Mouse (Mus musculus) heart, embryonic 16.5 days (tissue): ENCODE results near the gene Ube3c. TPM values are rescaled to one million over a fixed set of nuclear protein-coding genes. Genes with fewer than 3 reads are reported as not detected.
"Not testable (repeated sequence)": the region's sequence is repeated elsewhere in the genome, so short reads cannot be mapped to it uniquely, and the experiment has no call there.

Experiments used
- ATAC-seq: fragments of 200-750 bp; cut with Nextera tagmentation; replicated peaks from 2 replicates; pipeline ENCODE4 v1.8.0; 2017; ENCODE audit warnings: moderate number of reproducible peaks; ENCODE audit not compliant: insufficient read depth, low FRiP score; ENCODE audit errors: extremely low read depth
- H3K27ac ChIP-seq: fragments of 300-500 bp; sonication (generic); 2 replicates; pipeline ENCODE4 v1.5.1; 2014; ENCODE audit warnings: mild to moderate bottlenecking, low read length, control low read depth, moderate library complexity
- H3K27me3 ChIP-seq: fragments of 300-500 bp; sonication (generic); 2 replicates; pipeline ENCODE4 v1.6.1; 2014; ENCODE audit warnings: low read length, mixed read lengths; ENCODE audit not compliant: control insufficient read depth, insufficient read depth
- H3K36me3 ChIP-seq: fragments of 300-500 bp; sonication (generic); 2 replicates; pipeline ENCODE4 v1.6.1; 2014; ENCODE audit not compliant: control insufficient read depth, insufficient read depth
- H3K4me1 ChIP-seq: fragments of 300-500 bp; sonication (generic); 2 replicates; pipeline ENCODE4 v1.6.1; 2014; ENCODE audit warnings: low read length, mixed read lengths; ENCODE audit not compliant: control insufficient read depth, insufficient read depth
- H3K4me2 ChIP-seq: fragments of 300-500 bp; sonication (generic); 2 replicates; pipeline ENCODE4 v1.6.1; 2014; ENCODE audit warnings: low read depth, mild to moderate bottlenecking, control low read depth, low read length
- H3K4me3 ChIP-seq: fragments of 300-500 bp; sonication (generic); 2 replicates; pipeline ENCODE4 v1.5.1; 2014; ENCODE audit warnings: mild to moderate bottlenecking, control low read depth, low read length
- H3K9ac ChIP-seq: fragments of 300-500 bp; sonication (generic); 2 replicates; pipeline ENCODE4 v1.6.1; 2014; ENCODE audit warnings: low read length, control low read depth
- H3K9me3 ChIP-seq: fragments of 300-500 bp; sonication (generic); replicated peaks from 2 replicates; pipeline ENCODE4 v1.6.1; 2016; ENCODE audit warnings: low read length; ENCODE audit not compliant: control insufficient read depth
- WGBS: fragments of 180-500 bp; shearing (Covaris S2); extraction: QIAGEN DNeasy Blood & Tissue Kit; methylation state at CpG from one replicate; pipeline ENCODE4 v1.1.7; 2014; 5-methylcytosine and 5-hydroxymethylcytosine counted together
- polyA plus RNA-seq: library from polyadenylated mRNA; unstranded; fragments of >200 nt; fragmentation: Nextera tagmentation; extraction: Ambion mirVana; gene quantifications from 2 replicates; pipeline ENCODE4 v1.2.1, GENCODE M21; 2015

Ube3c gene
- polyA plus RNA-seq, 1 experiment from 2014 or later, result 9.8 TPM

DNA sequence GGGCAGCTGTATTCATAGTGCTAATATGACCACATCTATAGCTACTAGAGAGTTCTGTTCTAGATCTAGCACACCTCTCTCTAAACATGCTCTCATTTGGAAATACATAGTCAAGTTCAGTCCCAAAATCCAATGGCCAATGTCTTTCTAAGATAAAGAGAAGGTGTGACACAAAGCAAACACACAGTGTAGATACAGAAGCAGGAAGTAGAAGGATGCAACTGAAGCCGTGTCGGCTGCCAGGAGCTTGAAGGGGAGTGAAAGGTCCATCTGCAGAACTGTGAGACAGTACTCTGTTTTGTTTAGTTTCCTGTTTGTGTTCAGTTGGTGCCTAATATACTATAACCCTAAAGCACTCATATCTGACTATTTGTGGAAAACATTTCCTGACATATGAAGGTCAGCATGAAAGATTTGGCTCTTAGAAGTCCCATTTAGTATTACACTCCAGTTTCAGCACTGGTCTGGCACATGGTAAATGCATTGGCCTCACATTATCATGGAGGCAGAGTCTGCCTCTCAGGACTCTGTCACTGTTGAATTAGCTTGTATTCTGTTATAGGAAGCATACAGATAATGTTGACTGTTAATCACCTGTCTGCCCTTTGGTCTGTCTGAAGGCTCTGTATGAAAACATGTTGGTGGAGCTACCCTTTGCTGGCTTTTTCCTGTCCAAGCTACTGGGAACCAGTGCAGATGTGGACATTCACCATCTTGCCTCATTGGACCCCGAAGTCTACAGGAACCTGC lies 88.7 kb downstream of the Ube3c start:
- no peak overlapping the region for H3K4me3 ChIP-seq
- H3K27ac ChIP-seq, result no peak overlapping the region
- no peaks in the 10 kb centered on the region for H3K9me3 ChIP-seq
- peaks cover 17% of the 10 kb centered on the region for H3K36me3 ChIP-seq
- WGBS, result 73% methylated on average over 3 of the region's 3 CpGs
- ATAC-seq, result no peak
- H3K4me1 ChIP-seq, result no peaks in the 10 kb centered on the region
- no peak overlapping the region for H3K9ac ChIP-seq
- no peaks in the 10 kb centered on the region for H3K27me3 ChIP-seq
- H3K4me2 ChIP-seq, result no peak overlapping the region

DNA sequence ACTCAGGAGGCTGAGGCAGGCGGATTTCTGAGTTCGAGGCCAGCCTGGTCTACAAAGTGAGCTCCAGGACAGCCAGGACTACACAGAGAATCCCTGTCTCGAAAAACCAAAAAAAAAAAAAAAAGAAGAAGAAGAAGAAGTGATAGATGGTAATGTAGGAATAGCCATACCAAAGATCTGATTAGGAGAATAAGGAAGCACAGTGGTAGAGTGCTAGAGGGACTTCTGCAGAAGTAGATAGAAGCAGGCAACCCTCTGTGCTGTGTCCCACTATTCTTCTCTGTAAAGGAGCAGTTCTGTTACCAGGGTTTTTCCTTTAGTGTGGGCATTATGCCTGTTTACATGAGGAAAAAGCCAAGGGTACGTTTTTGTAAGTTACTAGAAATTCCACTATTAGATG lies 92.2 kb downstream of the Ube3c start:
- not testable (repeated sequence) for H3K27me3 ChIP-seq, H3K4me1 ChIP-seq, H3K4me3 ChIP-seq, H3K9ac ChIP-seq, ATAC-seq, H3K4me2 ChIP-seq, H3K9me3 ChIP-seq, H3K27ac ChIP-seq
- H3K36me3 ChIP-seq, result peaks cover 32% of the 10 kb centered on the region
- 90% methylated on average over 4 of the region's 4 CpGs for WGBS

DNA sequence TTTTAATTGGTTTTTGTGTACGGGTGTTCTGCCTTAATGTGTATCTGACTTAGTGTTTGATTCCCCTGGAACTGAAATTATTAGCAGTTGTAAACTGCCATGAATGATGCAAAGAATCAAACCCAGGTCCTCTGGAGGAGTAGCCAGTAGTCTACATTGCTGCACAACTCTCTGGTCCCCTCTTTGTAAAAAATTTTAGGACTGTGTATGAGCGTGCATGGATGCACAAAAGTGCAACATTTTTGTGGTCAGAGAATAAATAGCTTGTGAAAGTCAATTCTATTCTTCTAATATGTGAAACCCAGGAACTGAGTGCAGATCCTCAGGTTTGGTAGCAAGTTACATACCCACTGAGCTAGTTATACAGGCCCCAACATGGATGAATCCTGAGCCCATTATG lies 96.3 kb downstream of the Ube3c start:
- no peak overlapping the region for H3K9ac ChIP-seq
- H3K27me3 ChIP-seq, result no peaks in the 10 kb centered on the region
- no peaks in the 10 kb centered on the region for H3K9me3 ChIP-seq
- H3K4me1 ChIP-seq, result no peaks in the 10 kb centered on the region
- no peak overlapping the region for H3K27ac ChIP-seq
- ATAC-seq, result no peak
- peaks cover 45% of the 10 kb centered on the region for H3K36me3 ChIP-seq
- no peak overlapping the region for H3K4me3 ChIP-seq
- 93% methylated on average over 2 of the region's 2 CpGs for WGBS
- H3K4me2 ChIP-seq, result no peak overlapping the region

GRCm38 (mm10) chr5:29672551-29672950 lies 103.5 kb downstream of the Ube3c start:
- no peaks in the 10 kb centered on the region for H3K27me3 ChIP-seq
- H3K36me3 ChIP-seq, result peaks cover 59% of the 10 kb centered on the region
- ATAC-seq, result no peak
- H3K9ac ChIP-seq, result no peak overlapping the region
- no peak overlapping the region for H3K27ac ChIP-seq
- 91% methylated on average over 4 of the region's 4 CpGs for WGBS
- H3K4me2 ChIP-seq, result no peak overlapping the region
- no peaks in the 10 kb centered on the region for H3K9me3 ChIP-seq
- no peak overlapping the region for H3K4me3 ChIP-seq
- no peaks in the 10 kb centered on the region for H3K4me1 ChIP-seq

DNA sequence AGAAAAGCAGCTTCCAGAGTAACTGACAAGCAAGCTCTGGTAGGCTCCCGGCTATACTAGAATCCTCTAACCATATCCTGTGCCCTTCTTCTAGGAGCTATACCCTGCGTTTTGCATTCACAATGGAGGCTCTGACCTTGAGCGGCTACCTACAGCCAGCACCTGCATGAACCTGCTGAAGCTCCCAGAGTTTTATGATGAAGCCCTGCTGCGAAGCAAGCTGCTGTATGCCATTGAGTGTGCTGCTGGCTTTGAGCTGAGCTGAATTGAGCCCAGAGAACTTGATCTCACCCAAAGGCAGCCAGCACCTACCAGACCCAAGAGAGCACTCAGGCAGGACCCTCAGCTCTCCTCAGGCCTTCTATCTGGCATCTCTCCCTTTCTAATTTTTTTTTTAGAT lies 105.3 kb downstream of the Ube3c start:
- H3K9ac ChIP-seq, result no peak overlapping the region
- H3K27me3 ChIP-seq, result no peaks in the 10 kb centered on the region
- H3K9me3 ChIP-seq, result no peaks in the 10 kb centered on the region
- H3K27ac ChIP-seq, result no peak overlapping the region
- H3K4me1 ChIP-seq, result no peaks in the 10 kb centered on the region
- ATAC-seq, result no peak
- no peak overlapping the region for H3K4me3 ChIP-seq
- peaks cover 47% of the 10 kb centered on the region for H3K36me3 ChIP-seq
- 93% methylated on average over 4 of the region's 4 CpGs for WGBS
- no peak overlapping the region for H3K4me2 ChIP-seq

- H3K4me3 ChIP-seq, result no peak overlapping the region
- H3K4me1 ChIP-seq, result no peaks in the 10 kb centered on the region
- H3K9ac ChIP-seq, result no peak overlapping the region
- H3K4me2 ChIP-seq, result no peak overlapping the region
- WGBS, result 86% methylated on average over 3 of the region's 3 CpGs
- H3K27ac ChIP-seq, result no peak overlapping the region
- peaks cover 30% of the 10 kb centered on the region for H3K36me3 ChIP-seq
- ATAC-seq, result peak; percentile 63; the same call in 1 of the 2 replicates
- no peaks in the 10 kb centered on the region for H3K9me3 ChIP-seq
- no peaks in the 10 kb centered on the region for H3K27me3 ChIP-seq
Observed at GRCm38 (mm10) chr5:29676445-29676844, 107.4 kb downstream of the Ube3c start.

DNA sequence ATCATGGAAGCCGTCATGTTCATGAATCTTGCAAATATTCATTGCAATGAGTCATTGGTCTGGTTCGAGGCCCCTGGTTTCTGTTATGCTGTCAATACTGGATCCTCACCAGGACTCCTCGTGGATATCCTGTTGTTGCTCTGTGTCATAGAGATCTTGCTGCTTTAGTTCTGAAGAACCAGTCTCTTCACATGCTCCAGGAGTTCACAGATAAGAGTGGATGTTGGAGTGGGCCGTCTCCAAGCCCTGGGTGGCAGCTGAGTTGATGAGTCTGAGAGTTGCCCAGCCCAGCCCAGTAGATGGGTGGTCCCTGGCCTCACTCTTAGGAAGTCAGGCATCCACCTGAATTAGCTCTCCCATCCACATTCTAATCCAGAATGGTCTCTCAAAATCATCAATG lies 116.0 kb downstream of the Ube3c start:
- Histone ChIP-seq H3K36me3 (no peaks in the 10 kb centered on the region), H3K9ac (no peak overlapping the region), H3K4me2 (no peak overlapping the region), H3K4me3 (no peak overlapping the region), H3K27me3 (no peaks in the 10 kb centered on the region), H3K27ac (no peak overlapping the region), H3K4me1 (no peaks in the 10 kb centered on the region), H3K9me3 (peaks cover 3% of the 10 kb centered on the region; the same call in 1 of the 2 replicates)
- ATAC-seq, result no peak
- 53% methylated on average over 4 of the region's 4 CpGs for WGBS

GRCm38 (mm10) chr5:29687671-29688070 lies 118.6 kb downstream of the Ube3c start:
- H3K4me2 ChIP-seq, result no peak overlapping the region
- no peaks in the 10 kb centered on the region for H3K27me3 ChIP-seq
- H3K9ac ChIP-seq, result no peak overlapping the region
- no peak; the same call in 1 of the 2 replicates for ATAC-seq
- H3K27ac ChIP-seq, result no peak overlapping the region
- no peaks in the 10 kb centered on the region for H3K9me3 ChIP-seq
- H3K4me1 ChIP-seq, result no peaks in the 10 kb centered on the region
- H3K4me3 ChIP-seq, result no peak overlapping the region
- WGBS, result 55% methylated on average over 3 of the region's 3 CpGs
- no peaks in the 10 kb centered on the region for H3K36me3 ChIP-seq

- ATAC-seq, result no peak
- no peak overlapping the region for H3K27ac ChIP-seq
- no peaks in the 10 kb centered on the region for H3K27me3 ChIP-seq
- H3K36me3 ChIP-seq, result no peaks in the 10 kb centered on the region
- no peaks in the 10 kb centered on the region for H3K4me1 ChIP-seq
- H3K9ac ChIP-seq, result no peak overlapping the region
- no peaks in the 10 kb centered on the region for H3K9me3 ChIP-seq
- no peak overlapping the region for H3K4me2 ChIP-seq
- 46% methylated on average over 7 of the region's 7 CpGs for WGBS
- no peak overlapping the region for H3K4me3 ChIP-seq
Observed at GRCm38 (mm10) chr5:29688352-29688751, 119.3 kb downstream of the Ube3c start.
